Mouse (Mus musculus): ENCODE measurements around the gene Copb1. TPM values are rescaled to one million over a fixed set of nuclear protein-coding genes. Genes with fewer than 3 reads are reported as not detected.

Gene Copb1
- polyA plus RNA-seq, 1 experiment from 2014 or later = 105 TPM

- ATAC-seq (no peak), DNase-seq (ENCODE audit: low spot score) (no peak)
- Histone ChIP-seq H3K27ac (ENCODE audit: low read depth, low read length) (no peak overlapping the region), H3K4me3 (ENCODE audit: low read depth, low read length) (no peak overlapping the region), H3K4me2 (ENCODE audit: low read length) (no peak overlapping the region), H3K9ac (ENCODE audit: low read length) (no peak overlapping the region), H3K4me1 (ENCODE audit: control insufficient read depth, insufficient read depth, low read length) (no peaks in the 10 kb centered on the region), H3K9me3 (replicated peaks; ENCODE audit: control insufficient read depth, low read length) (no peaks in the 10 kb centered on the region), H3K36me3 (ENCODE audit: control insufficient read depth, insufficient read depth, low read length) (no peaks in the 10 kb centered on the region), H3K27me3 (replicated peaks; ENCODE audit: control insufficient read depth, insufficient read depth, low read length) (no peaks in the 10 kb centered on the region)
- 87% methylated on average over 6 of the region's 6 CpGs for WGBS
Measured at GRCm38 (mm10) chr7:114193284-114194067, 61.0 kb downstream of the Copb1 start.

- WGBS = 39% methylated on average over 3 of the region's 3 CpGs
- H3K4me2 ChIP-seq (ENCODE audit: low read length) = no peak overlapping the region
- H3K27me3 ChIP-seq (replicated peaks; ENCODE audit: control insufficient read depth, insufficient read depth, low read length) = no peaks in the 10 kb centered on the region
- no peaks in the 10 kb centered on the region for H3K9me3 ChIP-seq (replicated peaks; ENCODE audit: control insufficient read depth, low read length)
- H3K4me3 ChIP-seq (ENCODE audit: low read depth, low read length) = no peak overlapping the region
- H3K4me1 ChIP-seq (ENCODE audit: control insufficient read depth, insufficient read depth, low read length) = no peaks in the 10 kb centered on the region
- no peak for DNase-seq (ENCODE audit: low spot score)
- H3K9ac ChIP-seq (ENCODE audit: low read length) = no peak overlapping the region
- H3K36me3 ChIP-seq (ENCODE audit: control insufficient read depth, insufficient read depth, low read length) = no peaks in the 10 kb centered on the region
- no peak overlapping the region for H3K27ac ChIP-seq (ENCODE audit: low read depth, low read length)
- no peak for ATAC-seq
Measured at GRCm38 (mm10) chr7:114192581-114192980, 61.9 kb downstream of the Copb1 start.

GRCm38 (mm10) chr7:114183416-114183815 is 71.1 kb downstream of the Copb1 start:
- Histone ChIP-seq H3K9ac (ENCODE audit: low read length) (no peak overlapping the region), H3K4me3 (ENCODE audit: low read depth, low read length) (no peak overlapping the region), H3K4me1 (ENCODE audit: control insufficient read depth, insufficient read depth, low read length) (peaks cover 10% of the 10 kb centered on the region), H3K4me2 (ENCODE audit: low read length) (no peak overlapping the region), H3K9me3 (replicated peaks; ENCODE audit: control insufficient read depth, low read length) (no peaks in the 10 kb centered on the region), H3K27me3 (replicated peaks; ENCODE audit: control insufficient read depth, insufficient read depth, low read length) (no peaks in the 10 kb centered on the region), H3K27ac (ENCODE audit: low read depth, low read length) (no peak overlapping the region), H3K36me3 (ENCODE audit: control insufficient read depth, insufficient read depth, low read length) (no peaks in the 10 kb centered on the region)
- no peak for DNase-seq (ENCODE audit: low spot score)
- ATAC-seq = no peak
- 83% methylated on average over 6 of the region's 6 CpGs for WGBS

GRCm38 (mm10) chr7:114182708-114183107 is 71.8 kb downstream of the Copb1 start:
- DNase-seq (ENCODE audit: low spot score) = no peak
- no peaks in the 10 kb centered on the region for H3K9me3 ChIP-seq (replicated peaks; ENCODE audit: control insufficient read depth, low read length)
- H3K4me1 ChIP-seq (ENCODE audit: control insufficient read depth, insufficient read depth, low read length) = peaks cover 10% of the 10 kb centered on the region
- no peak for ATAC-seq
- H3K9ac ChIP-seq (ENCODE audit: low read length) = no peak overlapping the region
- H3K27ac ChIP-seq (ENCODE audit: low read depth, low read length) = no peak overlapping the region
- no peaks in the 10 kb centered on the region for H3K36me3 ChIP-seq (ENCODE audit: control insufficient read depth, insufficient read depth, low read length)
- no peak overlapping the region for H3K4me2 ChIP-seq (ENCODE audit: low read length)
- H3K27me3 ChIP-seq (replicated peaks; ENCODE audit: control insufficient read depth, insufficient read depth, low read length) = no peaks in the 10 kb centered on the region
- H3K4me3 ChIP-seq (ENCODE audit: low read depth, low read length) = no peak overlapping the region
- WGBS = 83% methylated on average over 3 of the region's 3 CpGs

GRCm38 (mm10) chr7:114181391-114181790 is 73.1 kb downstream of the Copb1 start:
- H3K27ac ChIP-seq (ENCODE audit: low read depth, low read length) = peak overlapping the region; percentile 48; the same call in 1 of the 2 replicates
- H3K9me3 ChIP-seq (replicated peaks; ENCODE audit: control insufficient read depth, low read length) = no peaks in the 10 kb centered on the region
- DNase-seq (ENCODE audit: low spot score) (peak; percentile 85), ATAC-seq (peak; percentile 92; the same call in 1 of the 2 replicates)
- H3K27me3 ChIP-seq (replicated peaks; ENCODE audit: control insufficient read depth, insufficient read depth, low read length) = no peaks in the 10 kb centered on the region
- H3K4me1 ChIP-seq (ENCODE audit: control insufficient read depth, insufficient read depth, low read length) = peaks cover 10% of the 10 kb centered on the region
- 28% methylated on average over 5 of the region's 5 CpGs for WGBS
- no peak overlapping the region for H3K4me3 ChIP-seq (ENCODE audit: low read depth, low read length)
- no peak overlapping the region for H3K9ac ChIP-seq (ENCODE audit: low read length)
- H3K36me3 ChIP-seq (ENCODE audit: control insufficient read depth, insufficient read depth, low read length) = no peaks in the 10 kb centered on the region
- no peak overlapping the region for H3K4me2 ChIP-seq (ENCODE audit: low read length)

- Histone ChIP-seq H3K36me3 (ENCODE audit: control insufficient read depth, insufficient read depth, low read length) (no peaks in the 10 kb centered on the region), H3K9ac (ENCODE audit: low read length) (no peak overlapping the region), H3K27ac (ENCODE audit: low read depth, low read length) (no peak overlapping the region), H3K4me1 (ENCODE audit: control insufficient read depth, insufficient read depth, low read length) (peaks cover 6% of the 10 kb centered on the region), H3K27me3 (replicated peaks; ENCODE audit: control insufficient read depth, insufficient read depth, low read length) (no peaks in the 10 kb centered on the region), H3K4me2 (ENCODE audit: low read length) (no peak overlapping the region), H3K4me3 (ENCODE audit: low read depth, low read length) (no peak overlapping the region), H3K9me3 (replicated peaks; ENCODE audit: control insufficient read depth, low read length) (no peaks in the 10 kb centered on the region)
- 66% methylated on average over 2 of the region's 2 CpGs for WGBS
- DNase-seq (ENCODE audit: low spot score) = no peak
- ATAC-seq = no peak
Measured at GRCm38 (mm10) chr7:114176588-114176987, 77.9 kb downstream of the Copb1 start.

- no peaks in the 10 kb centered on the region for H3K4me1 ChIP-seq (ENCODE audit: control insufficient read depth, insufficient read depth, low read length)
- WGBS = 76% methylated on average over 8 of the region's 8 CpGs
- no peak for DNase-seq (ENCODE audit: low spot score)
- no peak for ATAC-seq
- no peaks in the 10 kb centered on the region for H3K9me3 ChIP-seq (replicated peaks; ENCODE audit: control insufficient read depth, low read length)
- no peaks in the 10 kb centered on the region for H3K27me3 ChIP-seq (replicated peaks; ENCODE audit: control insufficient read depth, insufficient read depth, low read length)
- no peak overlapping the region for H3K27ac ChIP-seq (ENCODE audit: low read depth, low read length)
- no peak overlapping the region for H3K4me3 ChIP-seq (ENCODE audit: low read depth, low read length)
- no peak overlapping the region for H3K4me2 ChIP-seq (ENCODE audit: low read length)
- no peak overlapping the region for H3K9ac ChIP-seq (ENCODE audit: low read length)
- H3K36me3 ChIP-seq (ENCODE audit: control insufficient read depth, insufficient read depth, low read length) = no peaks in the 10 kb centered on the region
Measured at GRCm38 (mm10) chr7:114171354-114172097, 83.0 kb downstream of the Copb1 start.

- DNase-seq (ENCODE audit: low spot score) (no peak), ATAC-seq (no peak)
- Histone ChIP-seq H3K9ac (ENCODE audit: low read length) (no peak overlapping the region), H3K4me2 (ENCODE audit: low read length) (no peak overlapping the region), H3K4me3 (ENCODE audit: low read depth, low read length) (no peak overlapping the region), H3K27me3 (replicated peaks; ENCODE audit: control insufficient read depth, insufficient read depth, low read length) (no peaks in the 10 kb centered on the region), H3K36me3 (ENCODE audit: control insufficient read depth, insufficient read depth, low read length) (no peaks in the 10 kb centered on the region), H3K9me3 (replicated peaks; ENCODE audit: control insufficient read depth, low read length) (no peaks in the 10 kb centered on the region), H3K27ac (ENCODE audit: low read depth, low read length) (no peak overlapping the region), H3K4me1 (ENCODE audit: control insufficient read depth, insufficient read depth, low read length) (no peaks in the 10 kb centered on the region)
- WGBS = 97% methylated on average over 4 of the region's 4 CpGs
Measured at GRCm38 (mm10) chr7:114169996-114170395, 84.5 kb downstream of the Copb1 start.

GRCm38 (mm10) chr7:114169381-114169780 is 85.1 kb downstream of the Copb1 start:
- Histone ChIP-seq H3K27ac (ENCODE audit: low read depth, low read length) (no peak overlapping the region), H3K9ac (ENCODE audit: low read length) (no peak overlapping the region), H3K27me3 (replicated peaks; ENCODE audit: control insufficient read depth, insufficient read depth, low read length) (no peaks in the 10 kb centered on the region), H3K36me3 (ENCODE audit: control insufficient read depth, insufficient read depth, low read length) (no peaks in the 10 kb centered on the region), H3K4me1 (ENCODE audit: control insufficient read depth, insufficient read depth, low read length) (no peaks in the 10 kb centered on the region), H3K4me2 (ENCODE audit: low read length) (no peak overlapping the region), H3K9me3 (replicated peaks; ENCODE audit: control insufficient read depth, low read length) (no peaks in the 10 kb centered on the region), H3K4me3 (ENCODE audit: low read depth, low read length) (no peak overlapping the region)
- 71% methylated on average over 2 of the region's 2 CpGs for WGBS
- ATAC-seq (no peak), DNase-seq (ENCODE audit: low spot score) (no peak)

Data from forebrain, embryonic 14.5 days (tissue).